Mouse (Mus musculus) urinary bladder, adult 18-20 months (tissue): ENCODE data around the gene Prss21.
"Not testable (repeated sequence)": the region's sequence is repeated elsewhere in the genome, so short reads cannot be mapped to it uniquely, and the experiment has no call there.

Experiments used
- DNase-seq, 2 experiments: peaks; one replicate each; pipeline ENCODE4 v3.0.0; 2022; ENCODE audit warnings: low spot score in 2 of 2, mixed read lengths in 2 of 2

Gene Prss21

DNA sequence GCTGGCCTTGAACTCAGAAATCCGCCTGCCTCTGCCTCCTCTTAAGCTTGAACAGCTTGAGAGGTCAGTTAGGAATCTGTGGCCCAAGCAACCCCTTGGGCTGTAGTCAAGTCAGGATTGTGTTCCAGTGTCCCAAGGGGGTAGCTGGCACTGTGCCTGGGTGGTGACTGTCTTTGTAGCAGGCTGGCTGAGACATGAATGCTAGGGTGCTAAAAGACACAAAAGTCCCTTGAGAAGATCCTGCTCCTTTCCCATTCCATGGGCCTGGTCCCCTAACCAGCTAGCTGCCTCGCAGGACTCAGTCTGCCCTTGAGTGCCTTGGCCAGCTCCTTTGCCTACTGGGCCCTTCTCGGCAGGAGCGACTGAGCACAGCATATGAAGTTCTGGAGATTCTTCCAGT lies 4.9 kb upstream of the Prss21 start:
- no peak for DNase-seq

- no peak for DNase-seq
Observed at GRCm38 (mm10) chr17:23868513-23868912, 657 bp downstream of the Prss21 start.

DNA sequence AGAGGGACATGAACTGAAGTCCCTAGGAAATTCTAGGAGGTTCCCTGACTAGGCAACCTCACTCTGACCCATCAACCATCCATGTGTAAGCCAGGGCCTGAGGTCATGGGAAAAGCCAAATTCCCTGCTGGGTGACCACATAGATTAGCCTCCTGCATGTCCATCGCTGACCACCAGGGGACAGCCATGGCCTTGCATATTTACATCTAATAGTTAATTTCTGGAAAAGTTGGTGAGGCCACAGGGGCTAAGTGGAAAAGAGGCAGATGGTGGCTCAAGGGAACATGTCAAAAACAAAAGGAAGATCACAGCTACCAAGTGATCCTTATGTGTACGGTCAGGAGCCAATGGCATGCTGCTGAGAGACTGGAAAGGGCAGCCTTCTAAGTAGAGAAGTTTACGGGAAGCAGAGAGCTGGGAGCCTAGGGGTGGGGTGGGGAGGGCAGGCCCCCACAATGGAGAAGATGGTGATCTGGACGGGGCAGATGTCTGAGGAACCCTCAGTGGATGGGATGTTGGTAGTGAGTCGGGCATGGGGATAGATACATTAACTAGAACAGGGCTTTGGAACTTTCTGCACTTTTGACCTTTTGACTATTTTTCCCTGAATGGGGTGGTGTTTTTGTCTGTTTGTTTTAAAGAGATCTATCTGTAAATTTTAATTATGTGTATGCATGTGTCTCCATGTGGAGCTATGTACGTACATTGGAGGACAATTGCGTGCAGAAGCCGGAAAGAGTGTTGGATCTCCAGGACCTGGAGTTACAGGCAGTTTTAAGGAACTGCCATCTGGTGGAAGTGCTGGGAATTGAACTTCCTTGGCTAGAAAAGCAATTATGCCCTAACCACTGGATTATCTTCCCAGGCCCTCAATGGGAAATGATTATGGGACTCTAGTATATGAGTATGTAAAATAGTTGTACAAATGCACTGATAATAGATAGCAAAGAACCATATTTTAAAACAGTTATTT lies 6.3 kb downstream of the Prss21 start:
- peak in 1 of 2 experiments; percentile 58 for DNase-seq

DNA sequence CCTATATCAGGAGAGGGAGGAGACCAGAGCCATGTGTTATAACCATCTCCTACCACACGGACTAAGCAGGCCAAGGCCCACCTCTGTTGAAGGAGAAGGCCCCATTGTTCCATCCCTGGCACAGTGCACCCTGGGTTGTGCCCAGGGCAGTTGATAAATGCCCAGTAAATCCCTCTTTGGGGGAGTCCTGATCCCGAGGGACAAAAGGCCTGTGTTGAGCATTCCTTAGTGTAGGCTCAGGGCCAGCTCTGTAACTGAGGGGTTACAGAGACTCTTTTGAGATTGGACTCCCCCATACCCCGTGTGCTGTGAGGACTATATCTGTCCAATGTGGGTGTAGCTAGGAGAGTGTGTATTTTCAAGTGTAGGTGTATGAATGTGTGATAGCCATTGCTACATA lies 8.9 kb downstream of the Prss21 start:
- DNase-seq = no peak

DNA sequence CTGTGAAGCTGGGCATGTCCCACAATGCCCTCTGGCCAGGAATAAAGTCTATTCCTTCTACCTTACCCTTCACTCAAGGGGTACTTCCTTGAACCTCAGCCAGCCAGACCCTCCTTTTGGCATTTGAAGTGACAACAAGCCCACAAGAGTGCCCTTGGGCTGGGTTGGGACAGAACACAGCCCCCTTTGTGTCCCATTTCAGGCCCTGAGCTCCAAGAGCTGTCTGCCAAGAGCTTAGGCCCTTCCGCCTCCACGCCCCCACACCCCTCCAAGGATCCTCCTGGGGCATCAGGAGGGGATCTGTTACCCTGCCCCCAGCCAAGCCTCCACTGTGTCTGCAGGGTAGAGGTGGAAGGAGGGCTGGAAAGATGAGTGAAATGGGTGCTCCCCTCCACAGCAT lies 9.3 kb downstream of the Prss21 start:
- DNase-seq = no peak

DNA sequence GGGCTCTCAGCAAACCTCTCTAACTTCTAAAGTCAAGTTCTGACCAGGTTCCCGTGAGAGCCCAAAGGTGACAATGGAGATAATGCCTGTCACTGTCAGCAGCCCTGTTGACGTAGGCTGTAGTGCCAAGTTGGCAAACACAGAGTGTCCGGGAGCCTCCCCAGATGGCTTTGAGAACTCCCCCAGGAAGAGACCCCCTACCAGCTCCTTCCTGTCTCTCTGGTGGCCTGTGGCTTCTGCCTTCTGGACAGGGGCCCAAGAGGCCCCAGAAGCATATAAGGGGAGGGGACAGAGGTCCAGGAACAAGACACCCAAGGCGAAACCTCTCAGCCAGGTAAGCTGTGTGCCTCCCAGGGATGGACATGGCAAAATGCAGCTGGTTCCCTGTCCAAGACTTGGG lies 12.7 kb downstream of the Prss21 start, which contains the start of the genes Dcpp1 and Dcpp2:
Gene Dcpp1, plus strand, starts transcription at position 301 of the 400 bp plus-strand sequence.
Gene Dcpp2, plus strand, starts transcription at position 305 of the 400 bp plus-strand sequence.
- DNase-seq = not testable (repeated sequence)

DNA sequence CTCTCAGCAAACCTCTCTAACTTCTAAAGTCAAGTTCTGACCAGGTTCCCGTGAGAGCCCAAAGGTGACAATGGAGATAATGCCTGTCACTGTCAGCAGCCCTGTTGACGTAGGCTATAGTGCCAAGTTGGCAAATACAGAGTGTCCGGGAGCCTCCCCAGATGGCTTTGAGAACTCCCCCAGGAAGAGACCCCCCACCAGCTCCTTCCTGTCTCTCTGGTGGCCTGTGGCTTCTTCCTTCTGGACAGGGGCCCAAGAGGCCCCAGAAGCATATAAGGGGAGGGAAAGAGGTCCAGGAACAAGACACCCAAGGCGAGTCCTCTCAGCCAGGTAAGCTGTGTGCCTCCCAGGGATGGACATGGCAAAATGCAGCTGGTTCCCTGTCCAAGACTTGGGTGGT lies 49.3 kb downstream of the Prss21 start, which contains the start of gene Dcpp3:
Gene Dcpp3, plus strand, starts transcription at position 301 of the 400 bp plus-strand sequence.
- not testable (repeated sequence) for DNase-seq
